Mouse (Mus musculus) embryonic fibroblast, embryonic 13.5 days (primary cell): Measurements from ENCODE around the gene Klk13.

Source experiments
- CTCF ChIP-seq: IDR thresholded peaks from 2 replicates; pipeline ENCODE4 v1.5.1; 2011; ENCODE audit warnings: mild to moderate bottlenecking, control low read depth, low read length, moderate library complexity, borderline replicate concordance; ENCODE audit not compliant: insufficient read depth
- POLR2A ChIP-seq: IDR thresholded peaks from 2 replicates; pipeline ENCODE4 v1.6.1; 2011; ENCODE audit warnings: low read depth, mild to moderate bottlenecking, control low read depth, low read length, moderate library complexity

DNA sequence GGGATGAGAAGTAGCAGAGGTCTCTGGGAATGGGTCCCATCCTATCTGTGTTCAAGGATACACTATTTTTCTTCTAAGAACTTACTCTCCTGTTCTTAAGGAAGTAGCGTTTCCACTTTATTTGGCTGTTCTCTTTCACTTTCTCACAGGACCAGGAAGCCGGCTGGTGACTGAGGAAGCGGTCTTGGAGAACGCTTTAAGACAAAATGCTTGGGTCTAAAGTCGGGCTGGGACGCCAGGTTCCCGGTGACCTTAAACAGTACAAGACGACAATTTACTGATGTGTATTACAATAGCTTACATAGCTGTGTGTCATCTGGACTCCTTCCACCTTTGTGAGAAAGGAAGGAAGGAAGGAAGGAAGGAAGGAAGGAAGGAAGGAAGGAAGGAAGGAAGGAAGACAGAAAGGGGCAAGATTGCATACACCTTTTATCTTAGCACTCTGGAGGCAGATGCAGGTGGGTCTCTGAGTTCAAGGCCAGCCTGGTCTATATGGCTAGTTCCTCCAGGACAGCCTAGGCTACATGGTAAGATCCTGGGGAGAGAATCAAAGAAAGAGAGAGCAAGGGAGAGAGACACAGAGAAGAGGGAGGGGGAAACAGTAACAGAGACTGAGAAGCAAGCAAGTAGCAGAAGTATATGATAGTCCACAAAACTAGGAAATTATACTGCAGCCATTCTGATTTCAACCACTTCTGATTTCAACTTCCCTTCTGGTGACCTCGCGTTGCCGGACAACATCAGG, 41.1 kb upstream of the Klk13 start:
- TF ChIP-seq CTCF (no peak), POLR2A (no peak)
